Mouse (Mus musculus): ENCODE measurements around the gene Tas2r107. TPM values are rescaled to one million over a fixed set of nuclear protein-coding genes. Genes with fewer than 3 reads are reported as not detected.

Tas2r107 gene
- polyA plus RNA-seq (2012; rRNA removed): not detected in 2 replicates

GRCm38 (mm10) chr6:131660049-131660448 lies at the start of gene Tas2r107:
Tas2r107 (minus strand) TSS chr6:131660149.

GRCm38 (mm10) chr6:131689963-131690362 lies 30.0 kb upstream of the Tas2r107 start, which contains the start of gene Tas2r114:
Tas2r114 (minus strand) TSS chr6:131690063.

GRCm38 (mm10) chr6:131687395-131687794 lies 27.4 kb upstream of the Tas2r107 start, which contains the start of gene Tas2r105:
Tas2r105 (minus strand) TSS chr6:131687495.

GRCm38 (mm10) chr6:131685644-131686043 lies 25.7 kb upstream of the Tas2r107 start, which contains the start of gene Tas2r104:
Tas2r104 (minus strand) TSS chr6:131685744.

GRCm38 (mm10) chr6:131678786-131679185 lies 18.8 kb upstream of the Tas2r107 start, which contains the start of gene Tas2r106:
Tas2r106 (minus strand) TSS chr6:131678886.

GRCm38 (mm10) chr6:131630812-131631211 lies 29.1 kb downstream of the Tas2r107 start, which contains the start of gene Tas2r130:
Tas2r130 (minus strand) TSS chr6:131630912.

Other genes with a start within 250 kb of the Tas2r107 start
- not detected in 2 replicates for gene 5430401F13Rik, start 173.7 kb downstream of the Tas2r107 start, polyA plus RNA-seq (2012; rRNA removed)
- gene Gm6619, start 173.7 kb downstream of the Tas2r107 start, polyA plus RNA-seq (2012; rRNA removed): not detected in 2 replicates
- not detected in 2 replicates for gene Tas2r130, start 29.2 kb downstream of the Tas2r107 start, polyA plus RNA-seq (2012; rRNA removed)
- not detected in 2 replicates for gene Tas2r106, start 18.7 kb upstream of the Tas2r107 start, polyA plus RNA-seq (2012; rRNA removed)
- not detected in 2 replicates for gene Tas2r104, start 25.6 kb upstream of the Tas2r107 start, polyA plus RNA-seq (2012; rRNA removed)
- not detected in 2 replicates for gene Tas2r105, start 27.3 kb upstream of the Tas2r107 start, polyA plus RNA-seq (2012; rRNA removed)
- not detected in 2 replicates for gene Tas2r114, start 29.9 kb upstream of the Tas2r107 start, polyA plus RNA-seq (2012; rRNA removed)

Measured in ovary, adult 2 months (tissue).